Mouse (Mus musculus): ENCODE results near the gene Gm21680. TPM values are rescaled to one million over a fixed set of nuclear protein-coding genes. Genes with fewer than 3 reads are reported as not detected.
"Not testable (repeated sequence)": the region's sequence is repeated elsewhere in the genome, so short reads cannot be mapped to it uniquely, and the experiment has no call there.

The Gm21680 gene
- polyA plus RNA-seq, 1 experiment from 2014 or later: not detected

DNA sequence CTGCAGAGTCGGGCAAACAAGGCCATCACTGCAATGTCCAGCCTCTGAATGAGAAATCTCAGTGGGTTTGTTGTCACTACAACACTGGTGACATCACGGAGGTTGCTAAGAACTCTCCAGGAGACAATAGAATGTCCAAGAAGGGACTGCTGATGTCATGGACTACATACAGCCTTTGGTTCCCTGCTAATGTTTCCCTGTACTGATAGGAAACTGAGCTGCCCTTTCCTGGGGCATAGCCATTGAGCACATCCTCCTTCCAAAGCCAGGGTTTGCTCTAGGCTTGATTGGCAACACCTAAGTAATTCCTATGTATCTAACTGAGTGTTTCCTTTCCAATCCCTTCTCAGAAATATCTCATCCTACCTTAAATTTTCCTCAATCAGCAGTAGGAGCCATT, 30.2 kb downstream of the Gm21680 start, which contains the start of gene Gm21663:
TSS of gene Gm21663 (minus strand) at position 101 of the 400 bp plus-strand sequence.
- not testable (repeated sequence) for H3K4me1 ChIP-seq (ENCODE audit: insufficient read depth, low read depth, low read length); H3K4me2 ChIP-seq (replicated peaks; ENCODE audit: low read depth, low read length); H3K27me3 ChIP-seq (replicated peaks; ENCODE audit: insufficient read depth, low read length); ATAC-seq; DNase-seq (ENCODE audit: low spot score); H3K9ac ChIP-seq (replicated peaks; ENCODE audit: low read depth); H3K4me3 ChIP-seq (ENCODE audit: low read depth, low read length); H3K9me3 ChIP-seq (ENCODE audit: low read length); H3K36me3 ChIP-seq (ENCODE audit: insufficient read depth, low read length); H3K27ac ChIP-seq (ENCODE audit: low read length)
- WGBS: 43% methylated on average over 2 of the region's 2 CpGs

Other genes starting within 250 kb of the Gm21680 start
- 0.53 and 0.79 TPM in 2 replicates for gene Actr3b, start 212.7 kb downstream of the Gm21680 start, polyA plus RNA-seq (2015; fragmentation: Nextera tagmentation; extraction: Ambion mirVana)
- not detected in 2 replicates for gene Gm21663, start 30.3 kb downstream of the Gm21680 start, polyA plus RNA-seq (2015; fragmentation: Nextera tagmentation; extraction: Ambion mirVana)
- gene Gm21671, start 18.2 kb downstream of the Gm21680 start, polyA plus RNA-seq (2015; fragmentation: Nextera tagmentation; extraction: Ambion mirVana): not detected in 2 replicates
- not detected in 2 replicates for gene Gm21698, start 16.0 kb upstream of the Gm21680 start, polyA plus RNA-seq (2015; fragmentation: Nextera tagmentation; extraction: Ambion mirVana)
- gene Gm1979, start 32.1 kb upstream of the Gm21680 start, polyA plus RNA-seq (2015; fragmentation: Nextera tagmentation; extraction: Ambion mirVana): not detected in 2 replicates
- gene Gm5862, start 50.3 kb upstream of the Gm21680 start, polyA plus RNA-seq (2015; fragmentation: Nextera tagmentation; extraction: Ambion mirVana): not detected in 2 replicates
- not detected in 2 replicates for gene Speer4a, start 66.9 kb upstream of the Gm21680 start, polyA plus RNA-seq (2015; fragmentation: Nextera tagmentation; extraction: Ambion mirVana)
- not detected in 2 replicates for gene Gm7347, start 85.9 kb upstream of the Gm21680 start, polyA plus RNA-seq (2015; fragmentation: Nextera tagmentation; extraction: Ambion mirVana)
- gene Gm10471, start 116.6 kb upstream of the Gm21680 start, polyA plus RNA-seq (2015; fragmentation: Nextera tagmentation; extraction: Ambion mirVana): not detected in 2 replicates
- not detected in 2 replicates for gene 5031410I06Rik, start 132.7 kb upstream of the Gm21680 start, polyA plus RNA-seq (2015; fragmentation: Nextera tagmentation; extraction: Ambion mirVana)
- gene Gm10220, start 148.8 kb upstream of the Gm21680 start, polyA plus RNA-seq (2015; fragmentation: Nextera tagmentation; extraction: Ambion mirVana): not detected in 2 replicates